Mouse (Mus musculus) heart, embryonic 10.5 days (tissue): ENCODE data around the gene Rtn2. TPM values are rescaled to one million over a fixed set of nuclear protein-coding genes. Genes with fewer than 3 reads are reported as not detected.

ENCODE experiments used
- DNase-seq: peaks from one replicate; pipeline ENCODE4 v3.0.0-alpha.2; 2017; ENCODE audit warnings: low spot score
- H3K27ac ChIP-seq: fragments of 300-500 bp; sonication (generic); 2 replicates; pipeline ENCODE4 v1.5.1; 2016; ENCODE audit warnings: mild to moderate bottlenecking
- H3K27me3 ChIP-seq: fragments of 300-500 bp; sonication (generic); 2 replicates; pipeline ENCODE4 v1.6.1; 2016; ENCODE audit warnings: mild to moderate bottlenecking; ENCODE audit not compliant: poor library complexity, insufficient read depth, severe bottlenecking
- H3K36me3 ChIP-seq: fragments of 300-500 bp; sonication (generic); 2 replicates; pipeline ENCODE4 v1.6.1; 2016; ENCODE audit warnings: mild to moderate bottlenecking, moderate library complexity
- H3K4me1 ChIP-seq: fragments of 300-500 bp; sonication (generic); 2 replicates; pipeline ENCODE4 v1.6.1; 2016; ENCODE audit warnings: mild to moderate bottlenecking
- H3K4me3 ChIP-seq: fragments of 300-500 bp; sonication (generic); 2 replicates; pipeline ENCODE4 v1.5.1; 2016; ENCODE audit warnings: mild to moderate bottlenecking, moderate library complexity
- H3K9me3 ChIP-seq: fragments of 300-500 bp; sonication (generic); 2 replicates; pipeline ENCODE4 v1.6.1; 2016; ENCODE audit warnings: mild to moderate bottlenecking, moderate library complexity
- WGBS: fragments of 180-500 bp; shearing (Covaris S2); methylation state at CpG from one replicate; pipeline ENCODE4 v1.1.7; 2016; 5-methylcytosine and 5-hydroxymethylcytosine counted together
- polyA plus RNA-seq: library from polyadenylated mRNA; unstranded; fragments of >200 nt; fragmentation: Nextera tagmentation; extraction: Ambion mirVana; gene quantifications from 2 replicates; pipeline ENCODE4 v1.2.1, GENCODE M21; 2016

Gene Rtn2
- polyA plus RNA-seq, 1 experiment from 2014 or later, result 22.4 TPM

- H3K9me3 ChIP-seq, result no peaks in the 10 kb centered on the region
- H3K27ac ChIP-seq, result no peak overlapping the region
- 50% methylated on average over 16 of the region's 16 CpGs for WGBS
- peaks cover 62% of the 10 kb centered on the region for H3K27me3 ChIP-seq
- H3K4me3 ChIP-seq, result no peak overlapping the region
- no peaks in the 10 kb centered on the region for H3K36me3 ChIP-seq
- peaks cover 49% of the 10 kb centered on the region for H3K4me1 ChIP-seq
- DNase-seq, result no peak
Observed at GRCm38 (mm10) chr7:19305796-19306765, 23.7 kb downstream of the Rtn2 start.

GRCm38 (mm10) chr7:19306819-19307738 lies 24.7 kb downstream of the Rtn2 start:
- WGBS, result 62% methylated on average over 25 of the region's 25 CpGs
- Histone ChIP-seq H3K36me3 (no peaks in the 10 kb centered on the region), H3K4me3 (peak overlapping the region; percentile 86; the same call in 1 of the 2 replicates), H3K9me3 (no peaks in the 10 kb centered on the region), H3K4me1 (peaks cover 43% of the 10 kb centered on the region), H3K27ac (0 out of 2 replicates have a peak overlapping the region, but pooled peaks have one; percentile 89), H3K27me3 (peaks cover 56% of the 10 kb centered on the region)
- no peak for DNase-seq

GRCm38 (mm10) chr7:19307739-19308453 lies 25.5 kb downstream of the Rtn2 start:
- H3K27me3 ChIP-seq, result peaks cover 48% of the 10 kb centered on the region
- H3K4me3 ChIP-seq, result peak overlapping the region; percentile 86
- H3K4me1 ChIP-seq, result peaks cover 42% of the 10 kb centered on the region
- H3K27ac ChIP-seq, result peak overlapping the region; percentile 89
- WGBS, result 2% methylated on average over 18 of the region's 18 CpGs
- DNase-seq, result no peak
- no peaks in the 10 kb centered on the region for H3K9me3 ChIP-seq
- no peaks in the 10 kb centered on the region for H3K36me3 ChIP-seq

GRCm38 (mm10) chr7:19308454-19309277 lies 26.2 kb downstream of the Rtn2 start:
- Histone ChIP-seq H3K27ac (peak overlapping the region; percentile 89), H3K9me3 (no peaks in the 10 kb centered on the region), H3K4me3 (peak overlapping the region; percentile 86), H3K36me3 (no peaks in the 10 kb centered on the region), H3K4me1 (peaks cover 42% of the 10 kb centered on the region), H3K27me3 (peaks cover 46% of the 10 kb centered on the region)
- DNase-seq, result peak; percentile 98
- WGBS, result under 1% methylated on average over 58 of the region's 58 CpGs

DNA sequence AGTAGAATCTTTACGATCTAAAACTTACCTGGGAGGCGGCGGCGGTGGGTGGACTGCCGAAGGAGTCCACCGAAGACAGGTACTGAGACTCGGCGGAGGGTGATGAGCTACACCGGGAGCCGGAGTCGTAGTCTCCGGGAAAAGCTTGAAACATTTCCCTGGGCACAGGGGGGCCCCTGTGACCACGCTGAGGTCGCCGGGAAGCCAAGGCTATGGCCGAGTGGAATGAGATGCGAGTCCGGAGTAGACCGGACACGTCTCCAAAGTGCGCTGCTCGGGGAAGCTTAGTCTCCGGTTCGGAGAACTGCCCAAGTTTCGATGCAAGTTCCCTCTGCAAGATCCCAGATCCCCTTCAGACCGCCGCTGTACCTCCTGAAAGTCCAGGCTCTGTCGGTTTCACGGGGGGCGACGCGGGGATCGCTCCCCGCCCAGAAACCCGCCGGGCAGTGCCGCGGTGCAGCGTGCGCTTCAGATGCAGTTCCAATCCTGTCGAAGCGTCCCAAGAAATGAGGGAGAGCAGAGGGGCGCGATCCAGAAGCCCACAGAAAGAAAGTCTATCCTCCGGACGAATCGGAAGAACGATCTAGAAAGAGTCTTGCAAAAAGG lies 27.0 kb downstream of the Rtn2 start:
- peak overlapping the region; percentile 86 for H3K4me3 ChIP-seq
- H3K27me3 ChIP-seq, result peaks cover 40% of the 10 kb centered on the region
- WGBS, result 1% methylated on average over 48 of the region's 48 CpGs
- peaks cover 36% of the 10 kb centered on the region for H3K4me1 ChIP-seq
- H3K36me3 ChIP-seq, result no peaks in the 10 kb centered on the region
- H3K9me3 ChIP-seq, result no peaks in the 10 kb centered on the region
- H3K27ac ChIP-seq, result peak overlapping the region; percentile 89
- no peak for DNase-seq

DNA sequence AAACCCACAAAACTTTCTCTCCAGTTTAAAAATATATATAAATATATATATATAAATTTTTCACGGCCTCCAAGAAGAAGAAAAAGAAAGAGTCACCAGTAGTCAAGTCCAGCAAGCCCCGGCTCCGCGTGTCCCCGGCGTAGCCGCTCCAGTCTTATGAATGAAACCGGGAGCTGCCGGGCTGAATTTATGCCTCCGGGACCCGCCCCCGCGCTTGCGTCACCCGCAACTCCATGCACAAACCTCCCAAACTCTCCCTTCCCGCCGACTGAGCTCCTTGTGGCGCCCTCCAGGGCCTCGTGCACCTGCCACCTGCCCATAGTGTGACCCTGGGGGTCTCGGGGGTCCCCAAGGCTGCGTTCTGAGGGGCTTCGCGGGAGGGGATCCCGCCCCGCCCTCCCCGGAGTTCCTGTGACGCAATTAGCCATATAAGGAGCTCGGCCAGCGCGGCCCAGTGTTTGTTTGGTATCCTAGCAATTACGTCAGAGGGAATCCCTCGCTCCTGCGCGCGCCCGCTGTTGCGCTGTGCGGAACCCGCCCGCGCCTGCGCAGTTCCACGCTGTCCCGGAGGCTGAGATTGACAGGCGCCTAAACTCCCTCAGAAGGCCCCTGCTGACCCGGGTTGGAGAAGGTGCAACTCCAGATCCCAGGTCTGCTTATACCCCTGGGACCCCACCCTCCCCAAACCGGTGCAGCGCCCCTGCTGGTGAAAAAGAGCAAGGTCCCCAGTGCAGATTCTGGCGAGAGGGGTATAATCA lies 27.6 kb downstream of the Rtn2 start, which contains the start of gene Fosb:
Fosb (minus strand) TSS at position 168 of the 758 bp plus-strand sequence.
- H3K27me3 ChIP-seq, result peaks cover 35% of the 10 kb centered on the region
- under 1% methylated on average over 49 of the region's 49 CpGs for WGBS

GRCm38 (mm10) chr7:19311991-19312390 lies 29.6 kb downstream of the Rtn2 start:
- 36% methylated on average over 4 of the region's 4 CpGs for WGBS

More for the DNA sequence above, 27.6 kb downstream of the Rtn2 start, which contains the start of gene Fosb:
- Histone ChIP-seq H3K4me1 (peaks cover 29% of the 10 kb centered on the region), H3K27ac (peak within 1 kb of the TSS; percentile 89), H3K4me3 (peak within 1 kb of the TSS; percentile 86), H3K9me3 (no peaks in the 10 kb centered on the region), H3K36me3 (no peaks in the 10 kb centered on the region)
- DNase-seq, result peak; percentile 98

GRCm38 (mm10) chr7:19314033-19314432 lies 31.6 kb downstream of the Rtn2 start:
- H3K27me3 ChIP-seq, result peaks cover 39% of the 10 kb centered on the region

More at GRCm38 (mm10) chr7:19311991-19312390, 29.6 kb downstream of the Rtn2 start:
- Histone ChIP-seq H3K36me3 (no peaks in the 10 kb centered on the region), H3K4me1 (peaks cover 30% of the 10 kb centered on the region), H3K27me3 (peaks cover 35% of the 10 kb centered on the region), H3K4me3 (no peak overlapping the region), H3K9me3 (no peaks in the 10 kb centered on the region), H3K27ac (no peak overlapping the region)
- DNase-seq, result no peak

DNA sequence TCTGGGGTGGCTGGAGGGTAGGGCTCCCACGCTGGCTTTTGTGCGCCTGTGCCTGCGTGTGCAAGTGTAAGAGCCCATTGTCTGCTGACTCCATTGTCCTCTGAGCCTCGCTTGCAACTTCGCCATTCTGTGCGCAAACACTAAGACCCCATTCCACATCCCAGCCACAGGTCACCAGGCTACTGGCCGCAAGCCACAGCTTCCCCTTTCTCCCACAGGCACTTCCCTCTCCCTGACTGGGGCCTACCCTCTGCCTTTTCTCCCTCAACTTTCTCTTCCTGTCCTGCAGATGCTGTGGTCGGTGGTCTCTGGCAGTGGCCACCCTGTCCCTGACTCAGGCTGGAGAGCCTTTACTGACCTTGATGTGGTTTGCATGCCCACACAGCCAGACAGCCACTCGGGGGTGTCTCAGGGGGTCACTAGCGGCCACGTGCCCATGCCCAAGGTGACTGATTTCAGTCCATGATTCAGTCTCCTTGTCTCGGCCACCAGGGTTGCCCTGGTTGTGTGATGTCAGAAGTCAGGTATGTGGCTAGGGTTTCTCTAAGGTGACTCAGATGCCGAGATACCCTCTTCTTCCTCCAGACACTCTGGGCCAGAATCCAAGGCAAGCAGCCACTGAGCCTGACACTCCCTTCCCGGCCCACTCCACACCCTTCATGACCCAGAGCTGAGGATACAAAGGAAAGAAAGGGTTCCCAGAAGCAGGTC lies 34.2 kb downstream of the Rtn2 start:
- WGBS, result 61% methylated on average over 14 of the region's 14 CpGs
- Histone ChIP-seq H3K36me3 (no peaks in the 10 kb centered on the region), H3K4me1 (peaks cover 25% of the 10 kb centered on the region), H3K9me3 (no peaks in the 10 kb centered on the region), H3K27me3 (peaks cover 44% of the 10 kb centered on the region), H3K4me3 (no peak overlapping the region), H3K27ac (peak overlapping the region; percentile 29; the same call in 1 of the 2 replicates)
- DNase-seq, result no peak

More at GRCm38 (mm10) chr7:19314033-19314432, 31.6 kb downstream of the Rtn2 start:
- no peak for DNase-seq
- WGBS, result 45% methylated on average over 5 of the region's 5 CpGs
- Histone ChIP-seq H3K4me3 (no peak overlapping the region), H3K9me3 (no peaks in the 10 kb centered on the region), H3K36me3 (no peaks in the 10 kb centered on the region), H3K27ac (no peak overlapping the region), H3K4me1 (peaks cover 17% of the 10 kb centered on the region)

GRCm38 (mm10) chr7:19318201-19318600 lies 35.8 kb downstream of the Rtn2 start:
- WGBS, result 63% methylated on average over 2 of the region's 2 CpGs
- H3K4me1 ChIP-seq, result peaks cover 36% of the 10 kb centered on the region
- H3K27ac ChIP-seq, result no peak overlapping the region
- H3K4me3 ChIP-seq, result no peak overlapping the region
- H3K9me3 ChIP-seq, result no peaks in the 10 kb centered on the region
- DNase-seq, result no peak
- H3K36me3 ChIP-seq, result no peaks in the 10 kb centered on the region
- H3K27me3 ChIP-seq, result peaks cover 42% of the 10 kb centered on the region
